Mouse (Mus musculus): ENCODE results near the gene Ctnna2.

The Ctnna2 gene

DNA sequence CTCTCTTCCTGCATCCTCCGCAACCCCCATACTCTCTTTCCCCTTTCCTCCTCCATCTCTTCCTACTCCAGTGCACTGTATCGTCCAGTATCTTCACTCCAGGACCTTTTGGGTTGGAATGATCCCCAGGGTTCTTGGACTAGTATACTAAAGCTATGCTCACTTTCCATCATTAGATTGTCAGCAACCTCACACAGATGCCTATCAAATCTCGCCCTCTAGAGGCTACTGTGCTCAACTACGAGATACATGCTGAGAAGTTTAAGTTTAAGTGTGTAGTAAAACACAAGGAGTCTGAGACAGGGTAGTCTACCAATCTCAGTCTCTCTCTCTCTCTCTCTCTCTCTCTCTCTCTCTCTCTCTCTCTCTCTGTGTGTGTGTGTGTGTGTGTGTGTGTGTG lies 396.9 kb downstream of the Ctnna2 start:
- no peak for DNase-seq (ENCODE audit: low spot score in 2 of 2)

DNA sequence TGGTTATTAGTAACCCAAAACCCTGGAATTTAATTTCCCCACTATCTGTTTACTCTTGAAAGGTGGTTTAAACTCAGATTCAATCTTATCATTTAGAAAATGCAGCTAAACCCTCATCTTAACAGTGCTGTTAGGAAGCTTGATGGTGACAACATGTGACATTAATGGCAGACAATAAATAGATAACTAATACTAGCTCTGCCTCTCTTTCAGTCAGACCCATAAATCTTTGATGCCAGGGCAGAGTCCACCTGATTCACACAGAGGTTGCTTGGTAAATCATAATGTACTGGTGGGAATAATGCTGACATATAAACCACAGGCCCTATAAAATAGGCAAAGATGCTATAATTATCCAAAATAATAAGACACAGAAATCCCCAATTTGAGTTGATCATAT lies 398.6 kb downstream of the Ctnna2 start:
- no peak for DNase-seq (ENCODE audit: low spot score in 2 of 2)

DNA sequence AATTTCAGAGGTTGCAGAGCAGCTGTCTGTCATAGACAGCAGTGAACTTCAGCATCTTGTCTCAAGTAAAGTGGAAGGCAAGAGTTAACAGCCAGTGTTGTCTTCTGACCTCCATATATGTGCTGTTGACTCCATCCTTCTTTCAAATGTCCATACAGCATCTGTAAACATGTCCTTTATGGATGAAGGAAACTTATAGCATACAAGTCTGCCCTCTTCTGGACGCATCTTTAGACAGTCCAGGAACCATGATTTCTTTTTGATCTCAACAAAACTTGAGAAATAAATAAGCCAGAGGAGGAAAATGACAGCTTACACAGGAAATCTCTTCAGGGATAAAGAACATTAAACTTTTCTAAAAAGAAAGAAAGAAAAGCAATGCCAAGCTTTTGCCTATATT lies 400.9 kb downstream of the Ctnna2 start:
- no peak for DNase-seq (ENCODE audit: low spot score in 2 of 2)

DNA sequence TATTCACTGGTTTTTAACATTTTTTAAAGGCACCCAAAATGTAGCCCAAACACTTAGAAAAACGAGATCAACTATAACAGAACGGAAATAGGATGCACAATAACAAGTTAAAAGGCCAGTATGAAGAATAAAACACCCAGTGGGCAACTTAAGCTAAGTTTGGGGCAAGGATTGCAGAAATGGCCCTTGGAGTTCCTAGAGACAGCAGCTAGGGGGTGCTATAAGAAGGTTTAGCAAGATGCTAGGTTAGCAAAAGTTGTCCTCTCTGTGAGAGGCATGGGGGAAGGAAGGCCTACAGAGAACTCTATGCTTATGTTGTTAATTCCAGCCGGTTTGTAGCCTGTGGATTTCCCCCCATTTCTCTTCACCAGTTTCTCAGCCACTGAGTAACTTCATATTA lies 401.9 kb downstream of the Ctnna2 start:
- no peak for DNase-seq (ENCODE audit: low spot score in 2 of 2)

DNA sequence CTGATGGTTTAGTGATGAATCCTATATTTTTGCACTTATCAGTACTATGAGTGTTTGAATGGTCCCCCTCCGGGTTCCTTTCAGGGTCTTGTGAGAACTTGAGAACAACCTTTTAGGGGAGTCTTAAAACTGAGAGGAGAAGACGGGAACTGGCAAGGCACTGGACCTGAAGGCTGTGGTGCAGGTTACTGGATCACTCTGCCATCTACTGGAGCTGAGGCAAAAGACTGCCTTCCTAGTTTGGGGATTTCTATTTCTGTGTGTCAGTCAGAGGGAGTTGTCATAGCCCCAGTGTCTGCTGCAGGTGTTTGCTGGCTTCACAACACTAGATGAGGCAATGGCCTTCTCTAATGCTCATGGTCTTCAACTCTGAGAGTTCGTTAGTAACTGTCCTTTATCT lies 406.9 kb downstream of the Ctnna2 start:
- no peak for DNase-seq (ENCODE audit: low spot score in 2 of 2)

DNA sequence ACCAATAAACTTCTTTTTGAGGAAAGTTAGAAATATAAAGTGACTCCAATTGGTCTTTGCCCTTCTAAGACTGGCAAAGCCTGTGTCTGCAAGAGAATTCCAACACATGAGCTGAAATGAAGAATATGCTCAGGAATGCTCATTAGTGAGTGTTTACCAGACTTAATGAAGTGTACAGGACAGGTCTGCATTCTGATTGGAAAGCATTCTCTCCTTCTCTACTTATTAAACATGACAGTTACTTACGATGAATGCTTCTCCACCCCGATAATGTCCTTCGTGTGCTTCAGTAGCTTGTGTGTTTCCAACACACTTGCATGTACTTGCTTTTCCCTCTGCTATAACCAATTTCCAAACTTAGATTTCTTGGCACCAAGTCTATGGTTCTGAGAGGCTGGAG lies 409.6 kb downstream of the Ctnna2 start:
- no peak for DNase-seq (ENCODE audit: low spot score in 2 of 2)

DNA sequence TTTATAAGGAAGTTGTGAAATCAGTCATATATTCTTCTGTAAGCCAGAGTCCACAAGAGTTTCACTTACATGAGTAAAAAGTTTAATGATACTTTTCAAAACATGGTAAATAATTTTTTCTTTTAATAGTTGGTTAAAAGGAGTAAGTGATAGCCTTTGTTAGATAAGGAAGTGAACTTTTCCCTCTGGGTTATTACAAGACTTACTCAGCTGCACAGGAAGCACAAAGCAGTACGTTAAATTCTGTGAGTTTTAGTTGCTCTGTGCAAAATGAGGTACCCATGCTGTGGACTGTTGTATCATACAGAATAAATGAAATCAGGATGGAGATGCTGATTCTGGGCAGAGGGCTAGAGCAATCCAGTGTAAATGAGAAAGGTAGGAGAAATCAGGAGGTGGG lies 423.3 kb downstream of the Ctnna2 start:
- DNase-seq (ENCODE audit: low spot score in 2 of 2), result no peak

DNA sequence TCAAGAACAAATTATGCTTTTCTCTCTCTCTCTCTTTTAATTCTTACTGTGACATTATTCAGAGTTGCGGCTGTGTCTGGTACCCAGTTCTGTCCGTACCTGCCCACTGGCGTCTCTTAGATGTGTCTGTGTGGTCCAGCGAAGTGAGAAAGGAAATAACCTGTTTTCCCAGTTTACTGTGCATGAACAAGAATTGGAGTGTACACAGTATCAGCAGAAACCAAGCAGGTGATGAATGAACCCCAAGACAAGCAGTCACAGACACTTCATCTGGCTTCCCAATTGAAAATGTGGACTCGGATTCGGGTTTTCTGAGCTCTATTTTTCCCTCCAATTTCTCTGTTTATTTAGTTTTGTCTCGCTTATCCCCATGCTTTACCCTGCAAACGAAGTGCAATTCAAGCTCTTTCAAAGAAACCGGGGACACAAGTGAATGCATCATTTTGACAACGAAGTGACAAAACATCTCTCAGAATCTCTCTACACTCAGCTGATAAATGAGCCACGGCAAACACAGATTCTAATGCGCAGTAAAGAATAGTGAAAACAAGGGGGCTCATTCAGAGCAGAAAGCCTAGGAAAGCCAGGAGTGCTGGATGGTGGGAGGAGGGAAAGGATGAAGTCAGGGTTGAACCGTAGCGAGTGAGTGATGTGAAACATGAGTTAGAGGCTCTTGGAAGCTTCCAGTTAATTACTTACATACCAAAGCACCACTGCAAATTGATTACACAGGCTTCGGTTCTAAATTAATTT lies 442.3 kb downstream of the Ctnna2 start:
- DNase-seq (ENCODE audit: low spot score in 2 of 2), result no peak

DNA sequence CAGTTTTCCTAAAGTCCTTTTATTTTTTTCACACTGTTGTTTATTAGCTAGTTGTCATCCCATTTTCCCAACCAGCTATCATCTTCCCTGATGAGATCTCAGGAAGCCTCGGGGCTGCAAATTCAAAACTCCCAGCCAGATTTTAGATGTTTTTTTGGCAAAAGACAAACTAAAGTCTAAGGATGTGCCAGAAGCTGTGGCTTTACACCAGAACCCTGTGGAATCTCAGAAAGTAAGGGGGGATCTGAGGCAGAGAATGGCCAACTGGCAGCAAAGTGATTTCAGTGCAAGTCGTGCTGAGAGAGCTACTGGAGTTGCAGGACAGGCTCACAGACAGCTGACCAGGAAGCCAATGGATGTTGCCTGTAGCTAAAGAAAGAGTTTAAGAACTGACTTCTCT lies 451.9 kb downstream of the Ctnna2 start:
- no peak for DNase-seq (ENCODE audit: low spot score in 2 of 2)

DNA sequence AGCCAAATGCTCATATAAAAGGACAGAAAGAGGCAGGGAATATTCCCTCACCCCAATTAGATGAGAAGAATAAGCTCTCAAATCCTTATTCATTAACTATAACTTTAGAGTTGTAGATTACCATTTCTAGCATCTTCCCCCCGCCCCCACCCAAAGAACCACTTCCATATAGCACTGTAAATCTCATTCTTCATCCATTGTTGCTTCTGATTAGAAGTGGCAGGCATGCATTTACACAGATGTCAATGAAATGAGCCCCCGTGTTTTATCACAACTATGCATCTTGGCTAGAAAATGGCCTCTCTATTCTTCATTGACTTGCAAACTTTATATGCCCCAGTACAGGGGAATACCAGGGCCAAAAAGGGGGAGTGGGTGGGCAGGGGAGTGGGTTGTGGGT lies 457.7 kb downstream of the Ctnna2 start:
- no peak for DNase-seq (ENCODE audit: low spot score in 2 of 2)

DNA sequence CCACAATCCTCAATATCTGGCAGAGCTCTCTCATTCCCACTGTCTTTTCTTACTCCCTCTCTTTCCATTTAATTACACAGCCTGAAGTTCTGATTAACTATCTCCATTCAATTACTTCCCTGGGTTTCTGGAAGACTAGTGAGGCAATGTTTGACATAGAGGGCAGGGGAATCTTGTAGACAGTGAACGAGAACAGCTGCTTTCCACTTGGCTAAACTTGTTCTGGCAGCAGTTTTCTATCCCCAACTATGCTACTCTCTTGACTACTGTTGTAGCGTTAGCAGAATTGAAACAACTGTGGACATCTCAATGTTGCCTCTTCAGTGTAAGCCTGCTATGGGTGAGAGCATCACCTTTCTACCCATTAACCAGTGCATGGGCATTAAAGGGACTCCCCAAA lies 463.0 kb downstream of the Ctnna2 start:
- DNase-seq (ENCODE audit: low spot score in 2 of 2), result no peak

DNA sequence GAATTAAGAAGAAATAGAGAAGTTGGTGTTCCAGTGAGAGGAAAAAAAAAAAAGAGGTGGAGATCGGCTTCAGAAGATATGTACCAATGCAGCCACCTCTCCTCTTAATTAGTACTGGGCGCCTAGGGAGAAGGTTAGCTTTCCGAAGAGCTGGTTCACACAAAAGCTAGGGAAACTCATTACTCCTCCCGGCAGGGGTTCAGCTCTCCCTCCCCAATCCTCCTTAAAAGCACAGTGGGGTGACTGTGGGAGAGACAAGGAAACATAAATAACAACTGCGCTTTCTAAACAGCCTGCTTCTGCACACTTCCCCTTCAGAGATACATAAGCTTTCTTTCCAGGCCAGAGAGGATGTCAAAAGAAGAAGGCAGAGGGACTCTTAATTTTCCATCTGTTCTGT lies 467.7 kb downstream of the Ctnna2 start:
- no peak for DNase-seq (ENCODE audit: low spot score in 2 of 2)

DNA sequence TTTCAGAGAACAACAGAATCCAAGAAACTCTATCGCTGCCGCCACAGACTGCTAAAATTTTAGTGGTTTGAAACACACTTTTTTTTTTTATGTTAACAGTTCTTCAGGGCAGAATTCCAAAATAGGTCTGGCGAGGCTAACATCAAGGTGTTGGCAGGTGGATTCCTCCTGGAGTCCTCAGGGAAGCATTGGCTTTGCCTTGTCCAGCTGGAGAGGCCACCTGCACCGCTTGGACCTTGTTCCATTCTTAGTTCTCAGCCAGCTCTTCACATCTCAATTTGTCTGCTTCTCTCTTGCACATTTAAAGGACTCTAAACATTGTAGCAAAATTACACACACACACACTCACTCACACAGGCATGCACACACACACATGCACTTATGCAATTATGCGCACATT lies 487.8 kb downstream of the Ctnna2 start:
- no peak for DNase-seq (ENCODE audit: low spot score in 2 of 2)

DNA sequence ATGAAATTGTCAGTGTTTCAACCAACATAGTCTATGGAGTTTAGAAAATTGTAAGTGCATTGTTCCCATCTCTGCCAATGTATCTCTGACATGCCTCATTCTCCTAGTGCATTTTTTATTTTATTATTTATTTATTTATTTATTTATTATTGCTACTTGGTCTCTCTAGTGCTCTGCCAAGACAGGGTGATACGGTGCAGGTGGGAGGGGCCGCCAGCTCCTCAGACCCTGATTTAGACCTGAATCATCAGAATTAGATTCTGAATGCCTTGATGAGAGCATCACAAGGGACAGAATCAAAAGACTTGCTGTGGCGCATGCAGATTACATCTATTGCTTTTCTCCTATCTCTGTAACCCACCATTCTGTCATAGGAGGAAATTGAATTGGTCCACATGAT lies 492.8 kb downstream of the Ctnna2 start:
- DNase-seq (ENCODE audit: low spot score in 2 of 2), result no peak

DNA sequence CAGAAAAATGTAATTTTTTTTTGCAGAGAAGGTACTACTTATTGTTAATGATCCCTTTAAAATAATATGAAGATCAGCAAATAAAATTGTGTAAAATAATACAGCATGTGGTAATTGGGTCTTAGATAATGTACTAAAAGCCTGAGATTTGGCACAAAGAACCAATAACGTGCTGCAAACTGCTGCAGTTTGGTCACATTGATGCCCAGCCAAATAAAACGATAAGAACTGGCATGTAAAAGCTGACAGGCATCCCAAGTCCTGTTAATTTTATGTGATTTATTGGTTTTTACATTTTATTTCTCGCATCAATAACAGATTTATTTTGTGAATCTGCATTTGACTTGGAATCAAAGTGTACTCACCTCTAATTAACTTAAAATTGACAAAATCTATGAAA lies 497.4 kb downstream of the Ctnna2 start:
- no peak for DNase-seq (ENCODE audit: low spot score in 2 of 2)

DNA sequence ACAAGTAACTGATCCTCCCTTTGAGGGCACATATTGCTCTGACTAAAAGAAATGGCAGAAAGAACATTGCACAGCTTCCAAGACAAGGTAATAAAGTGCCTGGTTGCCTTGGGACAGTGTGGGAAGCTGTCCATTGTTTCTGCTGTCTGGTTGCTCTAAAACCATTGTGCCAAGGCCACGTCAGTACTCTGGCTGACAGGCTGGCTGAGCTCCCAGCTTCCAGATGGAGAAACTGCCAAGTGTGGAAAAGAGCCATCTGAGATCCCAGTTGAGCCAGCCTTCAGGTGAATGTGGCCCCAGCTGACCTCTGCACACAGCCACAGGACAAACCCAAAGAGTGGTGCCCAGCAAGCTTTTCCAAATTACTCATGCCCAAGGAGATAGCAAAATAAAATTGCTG lies 504.1 kb downstream of the Ctnna2 start:
- peak in 1 of 2 experiments; percentile 17 for DNase-seq (ENCODE audit: low spot score in 2 of 2)

DNA sequence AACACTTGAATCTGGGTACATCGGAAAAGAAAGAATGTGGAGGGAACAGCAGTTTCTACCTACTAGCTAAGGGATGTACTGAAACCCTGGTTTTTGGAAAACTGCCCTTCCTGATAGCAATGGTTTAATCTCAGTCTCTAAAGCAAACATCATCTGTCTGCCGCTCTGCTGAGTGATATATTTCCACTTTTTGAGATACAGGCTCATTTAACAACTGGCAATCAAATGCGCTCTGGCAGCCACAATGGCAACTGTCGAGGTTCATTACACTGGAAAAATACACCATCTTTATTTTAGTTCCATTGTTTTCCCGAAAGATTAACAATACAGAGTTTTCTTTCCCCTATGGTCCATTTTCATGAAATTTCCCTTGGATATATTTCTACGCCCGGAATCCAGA lies 506.2 kb downstream of the Ctnna2 start:
- no peak for DNase-seq (ENCODE audit: low spot score in 2 of 2)

DNA sequence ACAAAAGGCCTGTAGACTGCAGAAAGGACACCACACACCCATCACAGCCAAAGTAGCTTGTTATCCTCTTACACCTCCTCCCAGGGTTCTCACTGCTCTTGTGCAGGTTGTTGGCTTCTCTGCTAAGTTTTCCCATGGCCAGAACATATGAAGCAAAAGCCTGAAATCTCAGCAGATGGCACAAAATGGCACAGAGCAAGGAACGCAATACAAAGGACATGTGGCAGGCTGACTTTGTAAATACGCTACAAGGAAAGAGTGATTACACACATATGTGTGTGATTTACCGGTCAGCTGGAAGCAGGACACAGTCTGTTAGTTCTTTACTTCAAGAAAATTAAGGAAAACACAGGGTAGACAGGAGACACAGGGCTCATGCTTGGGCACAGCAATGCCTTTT lies 511.4 kb downstream of the Ctnna2 start:
- no peak for DNase-seq (ENCODE audit: low spot score in 2 of 2)

DNA sequence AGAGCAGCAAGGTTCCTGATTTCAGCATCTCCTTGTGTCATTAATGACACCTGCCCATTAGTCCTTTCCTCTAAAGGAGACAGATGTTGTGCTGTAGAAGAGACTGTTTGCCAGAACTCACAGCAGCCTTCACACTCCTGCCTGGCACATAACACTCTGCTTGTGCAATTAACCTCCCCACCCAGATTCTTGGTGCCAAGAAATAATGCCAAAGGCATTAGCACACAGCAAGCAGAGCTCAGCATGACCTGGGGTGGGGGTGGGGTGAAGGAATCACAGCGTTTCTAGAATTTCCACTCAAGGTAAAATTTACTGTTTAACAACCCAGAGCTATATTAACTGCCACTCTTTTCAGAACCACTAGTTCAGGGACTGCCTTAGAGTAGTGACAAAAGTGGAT lies 516.8 kb downstream of the Ctnna2 start:
- no peak for DNase-seq (ENCODE audit: low spot score in 2 of 2)

DNA sequence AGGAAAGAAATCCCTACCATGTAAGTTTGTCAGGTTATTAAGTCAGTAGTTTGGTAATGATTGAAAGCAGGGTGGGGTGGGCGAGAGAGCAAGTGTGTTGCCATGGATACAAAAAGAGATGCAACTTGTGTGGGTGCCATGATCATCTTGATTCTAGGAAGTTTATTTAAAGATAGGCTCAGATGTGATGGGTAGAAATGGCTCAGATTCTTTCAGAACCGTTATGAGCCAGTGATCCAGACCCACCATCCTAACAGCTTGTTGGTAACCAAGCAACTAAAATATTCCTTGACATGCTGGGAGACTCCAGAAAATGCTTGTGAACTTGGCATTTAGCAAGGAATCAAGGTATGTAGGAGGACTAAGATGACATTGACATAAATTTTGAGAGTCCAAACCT lies 521.6 kb downstream of the Ctnna2 start:
- no peak for DNase-seq (ENCODE audit: low spot score in 2 of 2)

DNA sequence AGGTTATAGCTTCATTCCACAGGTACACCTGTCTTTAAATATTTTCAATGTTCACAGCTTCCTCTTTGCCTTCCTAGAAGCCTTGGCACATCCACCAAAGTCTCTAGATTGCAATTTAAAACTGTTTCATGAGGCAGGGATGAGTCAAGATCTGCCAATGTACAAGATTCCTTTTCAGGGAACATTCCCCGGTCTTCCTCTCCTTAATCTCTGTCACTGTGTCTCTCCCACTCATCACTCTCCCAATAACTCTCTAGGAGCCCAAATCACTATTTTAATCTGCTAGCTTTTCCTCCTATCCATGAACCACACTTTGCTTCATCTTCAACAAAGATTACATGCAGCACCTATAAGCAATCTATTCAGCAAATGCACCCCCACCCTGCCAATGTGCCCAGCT lies 532.6 kb downstream of the Ctnna2 start:
- no peak for DNase-seq (ENCODE audit: low spot score in 2 of 2)

DNA sequence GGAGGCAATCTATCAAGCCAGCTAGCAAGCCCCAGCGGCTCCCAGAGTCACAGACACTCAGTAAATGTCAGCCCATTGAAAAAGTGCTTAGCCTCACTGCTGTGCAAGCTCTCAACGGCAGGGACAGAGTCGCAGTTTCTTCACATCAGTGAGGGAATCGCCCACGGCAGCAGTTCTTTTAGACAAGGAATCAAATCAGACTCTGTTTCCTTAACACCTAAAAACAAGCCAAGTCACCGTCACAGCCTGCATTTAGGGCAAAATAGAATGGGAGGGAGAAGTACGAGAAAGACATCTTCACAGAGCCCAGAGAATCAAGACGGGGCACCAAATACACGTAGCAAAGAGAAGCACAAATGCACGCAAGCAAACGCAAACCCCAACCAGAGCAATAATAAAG lies 535.6 kb downstream of the Ctnna2 start:
- DNase-seq (ENCODE audit: low spot score in 2 of 2), result no peak

DNA sequence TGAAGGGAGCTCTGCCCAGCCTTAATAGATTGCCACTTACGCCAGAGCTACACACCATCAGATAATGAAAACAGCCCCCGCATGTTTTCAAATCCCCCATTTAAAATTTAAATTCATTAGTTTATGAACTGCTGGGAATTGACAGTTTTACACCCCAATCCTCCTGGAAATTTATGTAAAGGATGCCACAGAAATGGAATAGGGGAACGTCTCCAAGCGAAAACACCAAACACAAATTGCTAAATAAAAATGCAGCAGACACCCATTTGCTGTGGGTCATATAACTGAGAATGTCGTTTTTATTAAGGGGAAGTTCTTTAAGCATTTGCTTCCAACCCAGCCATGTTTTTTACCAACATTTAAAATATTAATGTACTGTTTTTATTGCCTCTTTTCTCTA lies 538.4 kb downstream of the Ctnna2 start:
- DNase-seq (ENCODE audit: low spot score in 2 of 2), result no peak

DNA sequence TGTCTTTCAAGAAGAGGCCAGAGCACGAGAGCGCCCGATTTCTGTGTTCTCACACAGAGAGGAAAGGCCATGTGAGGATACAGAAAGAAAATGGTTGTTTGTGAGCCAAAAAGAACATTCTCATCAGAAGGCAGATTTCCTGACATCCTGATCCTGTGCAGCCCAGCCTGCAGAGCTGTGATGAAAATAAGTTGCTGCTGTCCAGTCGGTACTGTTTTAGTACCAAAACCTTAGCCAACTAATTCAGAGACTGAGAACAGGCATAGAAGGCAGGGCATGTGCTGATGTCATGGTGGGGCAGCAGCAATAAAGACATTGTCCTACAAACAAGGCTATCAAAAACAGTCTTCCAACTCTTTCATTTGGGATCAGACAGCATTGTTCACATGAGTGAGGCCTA lies 549.1 kb downstream of the Ctnna2 start:
- no peak for DNase-seq (ENCODE audit: low spot score in 2 of 2)

Measured in urinary bladder, postnatal 4 days (tissue).